Mouse (Mus musculus): ENCODE results near the gene Gm960. TPM values are rescaled to one million over a fixed set of nuclear protein-coding genes. Genes with fewer than 3 reads are reported as not detected.

Gm960 gene
- polyA plus RNA-seq, 1 experiment from 2014 or later = 3.1 TPM

GRCm38 (mm10) chr19:4733052-4733451, 34.6 kb upstream of the Gm960 start:
- Histone ChIP-seq H3K4me2 (no peak overlapping the region), H3K4me3 (no peak overlapping the region), H3K9ac (no peak overlapping the region), H3K27me3 (no peaks in the 10 kb centered on the region), H3K36me3 (no peaks in the 10 kb centered on the region), H3K4me1 (no peaks in the 10 kb centered on the region), H3K27ac (no peak overlapping the region), H3K9me3 (no peaks in the 10 kb centered on the region)
- 86% methylated on average over 3 of the region's 3 CpGs for whole genome bisulfite sequencing
- ATAC-seq (ENCODE audit: borderline replicate concordance, extremely low read depth, low FRiP score, low TSS enrichment) = no peak

- H3K27me3 ChIP-seq = no peaks in the 10 kb centered on the region
- H3K36me3 ChIP-seq = no peaks in the 10 kb centered on the region
- H3K4me2 ChIP-seq = no peak overlapping the region
- ATAC-seq (ENCODE audit: borderline replicate concordance, extremely low read depth, low FRiP score, low TSS enrichment) = no peak
- no peaks in the 10 kb centered on the region for H3K9me3 ChIP-seq
- H3K4me1 ChIP-seq = no peaks in the 10 kb centered on the region
- WGBS = 68% methylated on average over 9 of the region's 9 CpGs
- H3K4me3 ChIP-seq = no peak overlapping the region
- H3K9ac ChIP-seq = no peak overlapping the region
- H3K27ac ChIP-seq = no peak overlapping the region
Observed at GRCm38 (mm10) chr19:4729186-4729585, 30.7 kb upstream of the Gm960 start.

DNA sequence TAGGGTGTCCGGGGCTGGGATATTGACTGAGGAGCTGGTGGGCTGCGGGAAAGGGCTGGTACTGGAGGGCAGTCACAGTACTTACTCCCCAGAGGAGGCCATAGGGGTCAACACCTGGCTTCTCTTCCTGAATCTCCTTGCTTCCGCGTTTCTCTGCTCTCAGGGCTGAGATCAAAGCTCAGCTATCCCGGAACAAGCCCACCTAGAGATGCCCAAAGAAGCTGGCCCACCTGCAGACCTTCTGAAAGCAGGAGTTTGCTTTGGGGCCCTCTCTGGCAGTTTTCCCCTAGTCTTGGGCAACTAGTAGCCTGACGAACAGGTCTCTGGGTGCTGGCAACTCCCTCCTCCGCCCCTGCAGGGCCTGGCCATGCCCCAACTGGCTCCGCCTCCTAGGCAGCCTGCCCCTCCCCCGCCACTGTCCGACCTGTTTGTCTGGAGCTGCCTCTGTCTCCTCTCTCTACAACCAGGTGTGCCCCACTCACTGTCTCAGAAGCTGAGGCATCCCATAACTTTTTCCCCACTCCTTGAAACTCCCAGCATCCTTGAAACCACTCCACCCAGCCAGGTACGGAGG, 22.3 kb upstream of the Gm960 start:
- H3K9ac ChIP-seq = no peak overlapping the region
- peak overlapping the region; percentile 47 for H3K4me2 ChIP-seq
- no peaks in the 10 kb centered on the region for H3K36me3 ChIP-seq
- H3K27me3 ChIP-seq = no peaks in the 10 kb centered on the region
- peak overlapping the region; percentile 30 for H3K27ac ChIP-seq
- ATAC-seq (ENCODE audit: borderline replicate concordance, extremely low read depth, low FRiP score, low TSS enrichment) = peak; percentile 17; the same call in 1 of the 2 replicates
- H3K4me1 ChIP-seq = peaks cover 20% of the 10 kb centered on the region
- WGBS = 25% methylated on average over 11 of the region's 11 CpGs
- H3K9me3 ChIP-seq = no peaks in the 10 kb centered on the region
- peak overlapping the region; percentile 23 for H3K4me3 ChIP-seq

DNA sequence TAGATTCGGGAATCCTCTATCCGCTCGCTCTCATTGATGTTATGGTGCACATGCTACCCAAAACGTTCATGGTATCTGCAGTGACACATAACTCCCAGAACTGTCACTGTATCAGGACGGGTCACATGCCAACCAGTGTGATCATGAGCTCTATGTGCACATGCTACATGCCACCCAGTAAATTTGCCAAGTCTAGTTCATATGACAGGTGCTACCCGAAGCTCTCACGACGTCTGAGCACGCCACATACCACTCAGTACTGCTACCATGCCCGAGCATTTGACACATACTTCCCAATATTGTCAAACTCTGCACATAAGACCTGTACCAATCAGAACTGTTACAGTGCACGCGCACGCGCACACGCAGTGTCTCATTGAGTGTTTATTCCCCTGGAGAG, 21.6 kb upstream of the Gm960 start:
- Histone ChIP-seq H3K36me3 (no peaks in the 10 kb centered on the region), H3K4me3 (0 out of 2 replicates have a peak overlapping the region, but pooled peaks have one; percentile 23), H3K27me3 (no peaks in the 10 kb centered on the region), H3K9ac (no peak overlapping the region), H3K27ac (0 out of 2 replicates have a peak overlapping the region, but pooled peaks have one; percentile 19), H3K4me1 (peaks cover 20% of the 10 kb centered on the region), H3K9me3 (no peaks in the 10 kb centered on the region), H3K4me2 (peak overlapping the region; percentile 47)
- WGBS = 69% methylated on average over 15 of the region's 15 CpGs
- no peak for ATAC-seq (ENCODE audit: borderline replicate concordance, extremely low read depth, low FRiP score, low TSS enrichment)

- Histone ChIP-seq H3K9me3 (no peaks in the 10 kb centered on the region), H3K4me1 (peaks cover 20% of the 10 kb centered on the region), H3K9ac (no peak overlapping the region), H3K4me2 (no peak overlapping the region; the same call in 1 of the 2 replicates), H3K4me3 (no peak overlapping the region), H3K27me3 (peaks cover 6% of the 10 kb centered on the region), H3K36me3 (no peaks in the 10 kb centered on the region), H3K27ac (0 out of 2 replicates have a peak overlapping the region, but pooled peaks have one; percentile 12)
- WGBS = 23% methylated on average over 5 of the region's 5 CpGs
- peak; percentile 63 for ATAC-seq (ENCODE audit: borderline replicate concordance, extremely low read depth, low FRiP score, low TSS enrichment)
Observed at GRCm38 (mm10) chr19:4719351-4719764, 20.9 kb upstream of the Gm960 start.

DNA sequence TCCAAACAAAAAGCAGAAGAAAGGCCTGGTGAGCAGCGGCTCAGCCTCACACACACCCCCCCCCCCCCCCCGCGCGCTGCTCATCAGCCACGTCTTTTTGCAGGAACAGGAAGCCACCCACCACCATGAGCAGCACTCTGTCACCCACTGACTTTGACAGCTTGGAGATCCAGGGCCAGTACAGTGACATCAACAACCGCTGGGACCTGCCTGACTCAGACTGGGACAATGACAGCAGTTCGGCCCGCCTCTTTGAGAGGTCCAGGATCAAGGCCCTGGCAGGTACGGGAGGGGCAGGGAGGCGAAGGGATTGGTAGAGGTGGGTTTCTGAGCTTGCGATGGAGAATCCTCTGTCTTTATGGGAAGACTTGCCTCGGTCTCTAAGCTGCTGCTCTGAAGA, 20.2 kb upstream of the Gm960 start:
- WGBS = 24% methylated on average over 11 of the region's 12 CpGs
- ATAC-seq (ENCODE audit: borderline replicate concordance, extremely low read depth, low FRiP score, low TSS enrichment) = no peak
- no peaks in the 10 kb centered on the region for H3K36me3 ChIP-seq
- H3K4me3 ChIP-seq = no peak overlapping the region
- peaks cover 13% of the 10 kb centered on the region for H3K27me3 ChIP-seq
- peaks cover 20% of the 10 kb centered on the region for H3K4me1 ChIP-seq
- H3K9me3 ChIP-seq = no peaks in the 10 kb centered on the region
- no peak overlapping the region for H3K27ac ChIP-seq
- no peak overlapping the region for H3K4me2 ChIP-seq
- no peak overlapping the region for H3K9ac ChIP-seq

GRCm38 (mm10) chr19:4717281-4717680, 18.8 kb upstream of the Gm960 start:
- Histone ChIP-seq H3K36me3 (no peaks in the 10 kb centered on the region), H3K27me3 (peaks cover 27% of the 10 kb centered on the region), H3K27ac (no peak overlapping the region), H3K9me3 (no peaks in the 10 kb centered on the region), H3K4me3 (no peak overlapping the region), H3K4me2 (no peak overlapping the region), H3K9ac (no peak overlapping the region), H3K4me1 (peaks cover 28% of the 10 kb centered on the region)
- WGBS = 89% methylated on average over 2 of the region's 2 CpGs
- no peak for ATAC-seq (ENCODE audit: borderline replicate concordance, extremely low read depth, low FRiP score, low TSS enrichment)

- no peak overlapping the region for H3K4me2 ChIP-seq
- no peak overlapping the region for H3K9ac ChIP-seq
- no peak overlapping the region for H3K4me3 ChIP-seq
- WGBS = 95% methylated on average over 14 of the region's 14 CpGs
- no peak for ATAC-seq (ENCODE audit: borderline replicate concordance, extremely low read depth, low FRiP score, low TSS enrichment)
- H3K27ac ChIP-seq = no peak overlapping the region
- H3K36me3 ChIP-seq = no peaks in the 10 kb centered on the region
- peaks cover 30% of the 10 kb centered on the region for H3K4me1 ChIP-seq
- H3K27me3 ChIP-seq = peaks cover 33% of the 10 kb centered on the region
- H3K9me3 ChIP-seq = no peaks in the 10 kb centered on the region
Observed at GRCm38 (mm10) chr19:4716756-4717155, 18.3 kb upstream of the Gm960 start.

DNA sequence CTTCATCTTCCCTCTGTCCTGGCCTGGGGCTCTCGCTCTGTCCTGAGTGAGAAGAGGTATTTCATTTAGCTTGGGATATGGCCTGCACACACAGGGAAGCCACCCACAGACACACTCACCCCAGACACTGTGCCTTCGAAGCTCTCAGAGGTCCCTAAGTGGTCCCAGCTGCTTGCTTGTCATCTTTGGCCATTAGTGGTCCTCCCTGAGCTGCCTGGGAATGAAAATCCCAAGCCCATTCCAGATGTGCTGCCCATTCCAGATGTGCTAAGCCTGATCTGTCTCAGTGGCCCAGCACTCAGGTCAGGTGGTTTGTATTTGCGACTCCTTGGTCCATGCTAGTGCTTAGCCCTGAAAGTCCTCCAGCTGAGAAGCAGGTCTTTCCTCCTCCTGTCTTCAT, 15.4 kb upstream of the Gm960 start:
- Histone ChIP-seq H3K9ac (no peak overlapping the region), H3K27ac (no peak overlapping the region), H3K9me3 (no peaks in the 10 kb centered on the region), H3K4me1 (peaks cover 20% of the 10 kb centered on the region; the same call in 1 of the 2 replicates), H3K4me2 (no peak overlapping the region), H3K27me3 (peaks cover 54% of the 10 kb centered on the region), H3K4me3 (no peak overlapping the region), H3K36me3 (no peaks in the 10 kb centered on the region)
- 76% methylated on average over 3 of the region's 3 CpGs for WGBS
- ATAC-seq (ENCODE audit: borderline replicate concordance, extremely low read depth, low FRiP score, low TSS enrichment) = no peak

DNA sequence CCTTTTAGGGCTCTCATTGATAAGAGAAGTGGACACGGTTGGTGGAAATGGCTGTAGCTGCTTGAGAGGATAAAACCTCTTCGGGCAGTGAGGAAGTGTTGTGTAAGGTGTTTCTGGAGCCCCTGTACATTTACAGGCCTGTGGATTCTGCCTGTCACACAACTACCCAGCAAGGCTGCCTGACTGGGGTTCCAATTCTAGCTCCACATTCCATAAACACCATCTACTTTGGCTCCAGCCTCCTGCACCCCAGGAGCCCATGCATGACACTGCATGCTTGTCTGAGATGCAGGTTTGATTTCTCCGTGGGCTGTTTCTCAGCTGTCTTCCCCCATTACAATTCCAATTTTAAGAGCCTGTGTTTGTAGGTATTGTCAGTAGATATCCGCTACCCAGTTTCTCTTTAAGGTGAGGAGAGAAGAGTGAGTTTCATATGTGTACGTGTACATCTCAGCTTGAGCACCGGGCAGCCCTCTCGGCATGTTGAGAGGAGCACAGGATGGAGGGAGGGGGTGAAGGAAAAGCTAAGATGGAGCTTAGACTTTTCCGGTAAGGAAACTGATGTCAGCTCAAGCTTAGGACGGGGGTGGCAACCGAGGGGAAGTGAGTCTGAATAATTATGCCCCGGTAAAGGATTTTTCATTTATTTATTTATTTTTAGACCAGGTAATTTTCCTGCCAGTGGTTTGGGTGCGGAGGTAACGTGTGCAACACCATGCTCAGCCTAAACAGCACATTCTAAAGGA, 14.5 kb upstream of the Gm960 start:
- Histone ChIP-seq H3K4me3 (peak overlapping the region; percentile 52), H3K27ac (no peak overlapping the region), H3K9ac (no peak overlapping the region), H3K4me1 (peaks cover 17% of the 10 kb centered on the region; the same call in 1 of the 2 replicates), H3K9me3 (no peaks in the 10 kb centered on the region), H3K36me3 (no peaks in the 10 kb centered on the region), H3K27me3 (peaks cover 54% of the 10 kb centered on the region), H3K4me2 (peak overlapping the region; percentile 99)
- ATAC-seq (ENCODE audit: borderline replicate concordance, extremely low read depth, low FRiP score, low TSS enrichment) = no peak
- WGBS = 36% methylated on average over 13 of the region's 13 CpGs

DNA sequence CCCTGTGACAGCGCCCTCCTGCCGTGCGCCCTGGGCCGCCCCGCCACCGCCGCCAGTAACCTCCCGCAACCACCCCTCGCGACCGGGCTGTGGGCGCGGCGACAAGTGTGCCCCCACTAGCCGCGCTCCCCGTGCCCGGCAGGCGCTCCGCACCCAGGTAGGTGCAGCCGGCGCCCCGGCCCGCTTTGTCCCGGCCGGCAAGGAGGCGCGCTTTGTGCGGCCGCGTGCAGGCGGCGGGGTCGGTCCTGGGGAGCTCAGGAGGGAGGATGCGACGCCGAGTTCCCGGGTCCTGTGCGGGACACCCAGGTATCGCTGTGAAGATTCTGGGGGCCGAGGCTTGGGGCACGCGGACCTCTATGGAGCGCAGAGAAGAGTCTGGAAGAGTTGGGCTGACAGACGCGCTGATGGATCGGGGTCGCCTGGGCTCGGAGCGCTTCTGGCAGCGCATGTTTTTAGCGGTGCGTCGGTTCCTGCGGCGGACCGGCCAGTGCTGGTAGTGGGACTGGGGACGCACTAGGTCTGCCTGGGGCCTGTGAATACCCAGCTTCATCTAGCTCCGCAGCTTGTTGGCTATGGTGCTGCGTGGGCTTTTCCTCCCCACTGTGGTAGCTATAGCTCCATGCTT, 13.8 kb upstream of the Gm960 start:
- under 1% methylated on average over 55 of the region's 60 CpGs for WGBS
- Histone ChIP-seq H3K9me3 (no peaks in the 10 kb centered on the region), H3K27ac (no peak overlapping the region), H3K36me3 (no peaks in the 10 kb centered on the region), H3K4me3 (peak overlapping the region; percentile 52), H3K4me1 (peaks cover 17% of the 10 kb centered on the region; the same call in 1 of the 2 replicates), H3K9ac (peak overlapping the region; percentile 34; the same call in 1 of the 2 replicates), H3K27me3 (peaks cover 54% of the 10 kb centered on the region), H3K4me2 (peak overlapping the region; percentile 99)
- 0 out of 2 replicates have a peak, but pooled peaks have one; percentile 19 for ATAC-seq (ENCODE audit: borderline replicate concordance, extremely low read depth, low FRiP score, low TSS enrichment)
